In the genomic region with DNA sequence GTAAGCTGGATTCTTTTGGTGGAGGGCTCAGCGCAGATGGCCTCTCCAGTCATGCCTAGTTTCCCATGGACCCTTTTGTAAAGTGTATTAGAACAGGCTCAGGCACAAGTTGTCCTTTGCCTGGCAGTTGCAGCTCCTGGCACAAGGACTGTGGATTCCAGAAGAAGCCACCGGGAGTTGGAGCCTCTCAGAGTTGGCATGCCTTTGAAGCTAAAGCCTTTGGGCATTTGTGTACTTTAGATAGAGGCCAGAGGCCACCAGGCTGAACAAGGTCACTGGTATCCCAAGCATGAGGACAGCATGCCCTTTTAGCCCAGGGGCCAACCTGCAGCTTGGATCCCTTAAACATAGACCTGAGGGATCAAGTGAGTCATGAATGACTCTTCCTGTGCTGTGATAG, we compare ENCODE assay signal across 19 mouse cellular contexts.
DNase-seq lines count a peak whose midpoint lies in the region; ATAC-seq lines count a peak whose summit lies in the region.
"Had no signal": no experiment of that assay in that cellular context is flagged by ENCODE, and none has a peak within 500 bp of the region (broad histone marks: within the 10 kb centered on the region; RNA-seq: fewer than 3 reads in every experiment).

No protein-coding gene starts in this region.

- H3K4me2 ChIP-seq in heart, embryonic 11.5 days = no peak overlapping the region
- H3K4me2 ChIP-seq: embryonic facial prominence, embryonic 12.5 days; hindbrain, embryonic 12.5 days; limb, embryonic 13.5 days; lung, embryonic 14.5 days; midbrain, embryonic 13.5 days had no signal

- no peaks in the 10 kb centered on the region for H3K27me3 ChIP-seq in heart, embryonic 11.5 days (ENCODE audit: control insufficient read depth, insufficient read depth, low read length)
- H3K27me3 ChIP-seq: embryonic facial prominence, embryonic 12.5 days; hindbrain, embryonic 12.5 days; midbrain, embryonic 13.5 days had no signal

- H3K9me3 ChIP-seq in heart, embryonic 11.5 days (replicated peaks; ENCODE audit: control insufficient read depth, low read length) = no peaks in the 10 kb centered on the region
- H3K9me3 ChIP-seq: embryonic facial prominence, embryonic 12.5 days; hindbrain, embryonic 12.5 days; limb, embryonic 13.5 days; midbrain, embryonic 13.5 days had no signal

- H3K4me3 ChIP-seq in heart, embryonic 11.5 days (ENCODE audit: low read depth, low read length) = no peak overlapping the region
- H3K4me3 ChIP-seq: embryonic facial prominence, embryonic 12.5 days; hindbrain, embryonic 12.5 days; limb, embryonic 13.5 days; midbrain, embryonic 13.5 days had no signal

- H3K36me3 ChIP-seq in heart, embryonic 11.5 days (ENCODE audit: control insufficient read depth, insufficient read depth, low read length) = no peaks in the 10 kb centered on the region
- H3K36me3 ChIP-seq: embryonic facial prominence, embryonic 12.5 days; hindbrain, embryonic 12.5 days; limb, embryonic 13.5 days; midbrain, embryonic 13.5 days had no signal

- 0 out of 2 replicates have a peak, but pooled peaks cover 2% of the 10 kb centered on the region for H3K4me1 ChIP-seq in heart, embryonic 11.5 days (ENCODE audit: control insufficient read depth, insufficient read depth, low read length)
- H3K4me1 ChIP-seq: embryonic facial prominence, embryonic 12.5 days; hindbrain, embryonic 12.5 days; limb, embryonic 13.5 days; midbrain, embryonic 13.5 days had no signal

- WGBS in heart, embryonic 11.5 days (ENCODE audit: insufficient replicate concordance) = 68% methylated on average over 2 of the region's 2 CpGs

- H3K9ac ChIP-seq in heart, embryonic 11.5 days (ENCODE audit: low read depth, low read length) = no peak overlapping the region
- H3K9ac ChIP-seq: embryonic facial prominence, embryonic 12.5 days; forebrain, postnatal 0 days; hindbrain, embryonic 12.5 days; limb, embryonic 13.5 days; liver, embryonic 14.5 days; lung, embryonic 14.5 days; midbrain, embryonic 13.5 days had no signal

- no peak overlapping the region for H3K27ac ChIP-seq in heart, embryonic 11.5 days (ENCODE audit: low read depth, low read length)
- H3K27ac ChIP-seq: embryonic facial prominence, embryonic 12.5 days; hindbrain, embryonic 12.5 days; limb, embryonic 13.5 days; liver, embryonic 14.5 days; midbrain, embryonic 13.5 days had no signal

- peak; percentile 42 for DNase-seq in adrenal gland, postnatal 10 days
- DNase-seq in adrenal gland, adult 8-10 months = no peak
- DNase-seq in heart, adult 18-20 months = peak; percentile 27 to 74
- DNase-seq in kidney, postnatal 36 days = peak; percentile 1 to 9
- no peak for DNase-seq in kidney, postnatal 10 days
- peak; percentile 7 for DNase-seq in skeletal muscle tissue, adult 2 months (ENCODE audit: low read depth, low spot score)
- DNase-seq: cerebellum, adult 18-20 months; cerebellum, postnatal 25 days; forebrain, postnatal 0 days; kidney, adult 18-20 months; layer of hippocampus, adult 9-11 months; lung, embryonic 14.5 days had no signal

- ATAC-seq in heart, embryonic 11.5 days (replicated peaks; ENCODE audit: insufficient number of reproducible peaks, low FRiP score, low TSS enrichment) = no peak
- ATAC-seq in granulocyte monocyte progenitor cell, adult 5-6 weeks (replicated peaks; ENCODE audit: poor library complexity, severe bottlenecking) = no peak
- ATAC-seq: forebrain, postnatal 0 days; midbrain, embryonic 13.5 days had no signal

Comparison
In these comparisons a context has a peak if more than half of its experiments do, and no peak if none do; other contexts are left out.
1. DNase-seq: peak in adrenal gland, postnatal 10 days (single experiment), heart, adult 18-20 months (2 of 2), kidney, postnatal 36 days (2 of 2) and skeletal muscle tissue, adult 2 months (single experiment); none in adrenal gland, adult 8-10 months (single experiment) and kidney, postnatal 10 days (single experiment).